Mouse (Mus musculus) layer of hippocampus, adult 11-12 months (tissue): ENCODE results near the gene Dynlrb1.

Source experiments
- DNase-seq: peaks from one replicate; pipeline ENCODE4 v3.0.0; 2022; ENCODE audit warnings: low spot score

Dynlrb1 gene

DNA sequence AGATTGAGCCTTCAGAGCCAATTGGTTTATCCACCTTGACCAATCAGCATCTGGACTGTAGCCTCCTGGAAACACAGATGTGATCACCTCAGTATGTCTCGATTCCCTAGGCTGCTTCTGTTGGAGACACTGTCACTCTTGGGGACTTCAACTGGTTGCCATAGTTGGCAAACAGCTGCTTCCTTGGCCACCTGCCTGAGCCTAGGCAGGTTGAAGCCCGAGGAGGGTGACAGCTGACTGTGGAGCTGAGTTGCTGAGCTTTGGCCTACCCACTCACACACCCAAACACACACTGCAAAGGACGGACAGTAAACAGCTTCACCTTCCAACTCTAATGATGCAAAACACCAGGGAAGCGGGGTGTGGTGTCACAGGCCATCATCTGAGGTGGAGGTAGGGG lies 47.5 kb downstream of the Dynlrb1 start:
- DNase-seq: no peak

DNA sequence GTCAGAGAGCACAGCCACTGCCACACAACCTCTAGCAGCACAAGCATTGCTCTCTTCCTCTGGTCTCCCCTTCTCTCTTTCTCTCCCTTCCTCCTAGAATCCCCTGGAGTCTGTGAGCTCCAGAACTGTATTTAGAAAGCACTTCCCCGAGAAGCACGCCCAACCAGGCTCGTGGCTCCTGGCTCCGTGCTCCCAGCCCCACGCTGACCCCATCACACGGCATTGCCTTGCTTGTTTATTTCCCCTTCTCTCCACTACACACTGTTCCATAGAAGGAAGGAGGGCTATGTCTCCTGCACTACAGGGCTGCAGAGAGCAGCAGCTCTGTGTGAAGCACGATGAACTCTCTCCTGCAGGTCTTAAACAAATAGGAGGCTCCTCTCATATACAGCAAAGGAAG lies 48.3 kb downstream of the Dynlrb1 start:
- no peak for DNase-seq

DNA sequence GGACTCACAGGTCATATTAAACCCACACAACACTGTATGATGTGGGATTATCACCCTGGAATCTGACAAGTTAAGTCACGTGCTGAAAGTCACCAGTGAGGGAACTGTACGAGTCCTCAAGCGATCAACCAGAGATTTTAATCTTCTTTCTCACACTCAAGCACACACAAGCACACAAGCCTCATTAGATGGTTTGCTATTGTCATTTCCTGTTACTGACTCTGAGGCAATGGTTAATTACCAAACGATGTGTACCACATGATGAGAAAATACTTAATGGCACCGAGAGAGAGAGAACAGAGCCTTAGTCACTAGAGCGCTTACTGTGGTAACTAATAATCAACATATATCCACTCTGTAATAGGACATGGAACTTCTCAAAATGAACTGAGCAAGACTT lies 49.4 kb downstream of the Dynlrb1 start:
- no peak for DNase-seq

DNA sequence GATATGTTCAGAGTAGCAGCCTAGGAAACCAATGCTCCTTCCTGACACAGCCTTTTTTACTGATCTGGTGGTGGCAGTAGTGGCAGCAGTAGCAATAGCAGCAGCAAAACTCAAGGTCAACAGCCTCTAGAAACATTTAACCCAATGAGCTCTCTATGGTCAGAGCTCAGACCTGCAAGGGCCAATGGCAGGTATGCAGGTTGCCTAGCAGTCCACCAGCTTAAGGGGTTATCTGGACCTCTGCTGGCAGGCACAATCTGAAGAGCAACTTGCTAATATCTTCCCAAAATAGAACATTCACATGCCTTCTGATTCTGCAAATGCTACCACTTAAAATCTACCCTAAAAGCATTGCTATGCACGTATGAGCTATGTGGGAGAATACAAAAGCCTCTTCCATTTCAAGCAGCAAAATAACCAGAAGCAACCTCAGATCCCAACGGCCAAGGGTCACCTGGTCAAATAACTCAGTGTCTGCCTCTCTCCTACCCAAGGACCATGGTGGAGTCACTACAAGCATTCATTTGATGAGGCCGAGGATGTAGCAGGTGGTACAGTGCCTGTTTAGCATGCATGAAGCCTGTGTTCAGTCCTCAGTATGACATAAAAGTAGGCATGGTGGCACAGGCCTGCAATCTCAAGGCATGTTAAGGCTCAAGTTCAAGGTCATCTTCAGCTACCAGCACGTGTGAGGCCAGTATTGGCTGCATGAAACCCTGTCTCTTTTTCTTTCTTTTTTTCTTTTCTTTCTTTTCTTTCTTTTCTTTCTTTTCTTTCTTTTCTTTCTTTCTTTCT lies 51.3 kb downstream of the Dynlrb1 start:
- no peak for DNase-seq

DNA sequence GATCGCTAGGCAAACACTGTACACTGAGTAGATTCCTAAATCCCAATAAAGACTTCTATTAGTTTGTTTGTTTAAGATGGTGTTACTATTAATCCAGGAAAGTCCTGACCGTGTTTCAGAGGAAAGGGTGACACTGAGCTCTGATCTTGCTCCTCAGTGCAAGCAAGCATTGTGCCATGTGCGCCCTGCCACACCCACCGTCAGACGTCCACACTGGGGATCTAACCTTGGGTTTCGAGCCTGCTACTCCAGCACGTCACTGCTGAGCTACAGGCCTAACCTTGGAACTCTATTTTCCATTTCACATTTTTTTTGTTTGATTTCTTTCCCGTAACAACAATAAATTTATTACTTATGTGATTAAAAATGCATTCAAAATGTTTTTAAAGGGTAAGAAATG lies 53.7 kb downstream of the Dynlrb1 start:
- no peak for DNase-seq

DNA sequence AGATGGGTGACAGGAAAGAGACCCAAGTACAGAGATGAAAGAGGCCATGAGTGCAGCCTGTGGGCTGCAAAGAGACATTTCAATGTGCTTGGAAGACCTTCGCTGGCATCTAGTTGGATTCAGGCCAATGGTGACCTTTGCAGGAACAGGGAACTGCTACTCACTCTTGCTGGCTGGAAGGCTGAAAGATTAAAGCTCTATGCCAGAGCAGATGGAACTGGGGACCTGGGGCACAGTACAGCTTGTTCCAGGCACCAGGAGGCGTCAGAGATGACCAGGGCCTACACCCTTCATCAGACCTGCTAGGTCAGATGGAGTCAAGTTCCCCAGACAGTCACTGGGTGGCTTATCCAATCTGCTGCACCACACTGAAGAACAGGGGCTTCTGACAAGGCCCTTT lies 57.0 kb downstream of the Dynlrb1 start:
- DNase-seq: no peak

DNA sequence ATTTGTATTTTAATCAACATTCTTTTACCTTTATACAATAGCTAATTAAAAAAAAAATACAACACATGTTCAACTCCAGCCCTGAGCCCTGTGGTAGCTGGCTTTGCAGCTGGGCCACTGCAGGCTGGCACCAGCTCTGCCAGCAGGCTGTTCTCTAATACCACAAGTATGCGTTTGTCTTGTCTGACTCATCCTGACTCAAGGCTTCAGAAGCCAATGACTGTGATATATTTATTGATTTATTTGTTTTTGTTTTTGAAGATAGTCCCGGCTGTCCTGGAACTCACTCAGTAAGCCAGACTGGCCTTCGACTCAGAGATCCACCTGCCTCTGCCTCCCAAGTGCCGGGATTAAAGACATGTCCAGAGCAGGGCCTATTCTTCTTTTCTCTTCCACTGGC lies 57.6 kb downstream of the Dynlrb1 start:
- no peak for DNase-seq

DNA sequence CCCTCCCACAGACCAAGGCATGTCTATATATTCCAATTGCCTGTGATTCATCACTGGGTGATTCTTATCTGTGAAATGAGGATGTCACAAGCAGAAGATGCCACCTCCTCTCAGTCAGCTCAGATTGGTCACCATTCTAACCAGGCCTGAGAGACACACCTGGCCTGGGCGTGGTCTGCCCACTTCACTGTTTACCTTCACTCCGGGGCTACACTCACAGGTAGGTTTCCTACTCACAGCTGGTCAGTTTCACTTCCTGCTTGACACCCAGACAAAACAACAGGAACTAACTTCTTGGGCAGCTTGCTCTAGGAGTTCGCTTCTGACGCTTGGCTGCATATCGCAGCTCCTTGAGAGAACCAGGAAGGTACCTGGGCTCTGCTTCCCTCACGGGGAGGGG lies 59.1 kb downstream of the Dynlrb1 start:
- no peak for DNase-seq

DNA sequence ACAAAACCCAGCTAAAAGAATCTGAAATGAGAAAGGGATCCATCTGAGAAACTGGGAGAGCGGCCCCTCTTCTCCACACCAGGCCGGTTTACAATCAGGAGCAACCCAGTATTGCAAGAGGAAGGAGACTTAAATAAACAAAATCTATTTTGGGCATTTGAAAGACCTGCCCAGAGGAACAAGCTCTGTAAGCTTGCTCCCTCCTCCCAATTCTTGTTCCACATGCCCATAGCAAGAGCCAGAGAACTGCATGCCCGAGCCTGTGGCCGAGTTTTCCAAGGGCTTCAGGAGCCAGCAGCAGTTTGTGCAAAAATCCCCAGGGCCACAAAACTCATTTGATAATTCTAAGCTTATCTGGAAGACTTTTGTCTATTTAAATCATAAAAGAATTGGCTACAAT lies 63.2 kb downstream of the Dynlrb1 start:
- no peak for DNase-seq
